Mouse (Mus musculus) embryonic facial prominence, embryonic 14.5 days (tissue): Measurements from ENCODE around the gene Tpmt. TPM values are rescaled to one million over a fixed set of nuclear protein-coding genes. Genes with fewer than 3 reads are reported as not detected.
A peak's percentile ranks its signal among the peaks of the same experiment; 100 is the strongest.

Experiments
- ATAC-seq: fragments of 200-750 bp; cut with Nextera tagmentation; 2 replicates; pipeline ENCODE4 v1.8.0; 2017; ENCODE audit warnings: low read depth, moderate number of reproducible peaks, moderate TSS enrichment
- DNase-seq: peaks from one replicate; pipeline ENCODE4 v3.0.0-alpha.2; 2015; ENCODE audit warnings: low spot score
- H3K27ac ChIP-seq: fragments of 300-500 bp; sonication (generic); replicated peaks from 2 replicates; pipeline ENCODE4 v1.5.1; 2014; ENCODE audit warnings: low read depth, mild to moderate bottlenecking, low read length, moderate library complexity
- H3K27me3 ChIP-seq: fragments of 300-500 bp; sonication (generic); replicated peaks from 2 replicates; pipeline ENCODE4 v1.6.1; 2014; ENCODE audit warnings: low read length; ENCODE audit not compliant: control insufficient read depth, insufficient read depth
- H3K36me3 ChIP-seq: fragments of 300-500 bp; sonication (generic); 2 replicates; pipeline ENCODE4 v1.6.1; 2014; ENCODE audit warnings: low read length, mixed read lengths; ENCODE audit not compliant: control insufficient read depth, insufficient read depth
- H3K4me1 ChIP-seq: fragments of 300-500 bp; sonication (generic); 2 replicates; pipeline ENCODE4 v1.6.1; 2014; ENCODE audit warnings: antibody characterized with exemption, low read length; ENCODE audit not compliant: control insufficient read depth, insufficient read depth
- H3K4me2 ChIP-seq: fragments of 300-500 bp; sonication (generic); 2 replicates; pipeline ENCODE4 v1.6.1; 2014; ENCODE audit warnings: low read depth, mild to moderate bottlenecking, low read length, moderate library complexity, mixed read lengths
- H3K4me3 ChIP-seq: fragments of 300-500 bp; sonication (generic); 2 replicates; pipeline ENCODE4 v1.5.1; 2014; ENCODE audit warnings: low read depth, mild to moderate bottlenecking, low read length
- H3K9ac ChIP-seq: fragments of 300-500 bp; sonication (generic); 2 replicates; pipeline ENCODE4 v1.6.1; 2014; ENCODE audit warnings: low read depth, mild to moderate bottlenecking, low read length, moderate library complexity, mixed read lengths
- H3K9me3 ChIP-seq: fragments of 300-500 bp; sonication (generic); 2 replicates; pipeline ENCODE4 v1.6.1; 2016; ENCODE audit warnings: low read length; ENCODE audit not compliant: control insufficient read depth
- WGBS: fragments of 180-500 bp; shearing (Covaris S2); extraction: QIAGEN DNeasy Blood & Tissue Kit; methylation state at CpG from one replicate; pipeline ENCODE4 v1.1.7; 2014; 5-methylcytosine and 5-hydroxymethylcytosine counted together
- polyA plus RNA-seq: library from polyadenylated mRNA; unstranded; fragments of >200 nt; fragmentation: Nextera tagmentation; extraction: Ambion mirVana; gene quantifications from 2 replicates; pipeline ENCODE4 v1.2.1, GENCODE M21; 2014

The Tpmt gene
- polyA plus RNA-seq, 1 experiment from 2014 or later, result 17.7 TPM

DNA sequence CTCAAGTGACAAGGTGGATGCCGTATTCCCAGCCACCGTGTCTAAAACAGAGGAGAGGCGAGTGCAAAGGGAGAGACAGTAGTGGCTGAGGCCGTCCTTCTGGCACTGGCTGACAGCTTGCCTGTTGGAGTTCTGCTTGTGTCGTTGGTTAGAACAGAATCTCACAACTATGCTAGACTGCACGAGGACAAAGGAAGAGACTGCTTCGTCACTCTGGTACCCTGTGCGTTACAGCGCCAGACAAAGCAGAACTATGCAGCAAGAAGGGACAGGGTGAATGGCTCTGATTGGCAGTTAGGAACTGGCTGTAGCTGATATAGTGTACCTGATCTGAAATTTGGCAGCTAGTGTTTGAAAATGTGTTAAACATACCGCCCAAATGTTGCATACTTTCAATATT lies 9.4 kb upstream of the Tpmt start:
- H3K36me3 ChIP-seq, result peaks cover 49% of the 10 kb centered on the region

DNA sequence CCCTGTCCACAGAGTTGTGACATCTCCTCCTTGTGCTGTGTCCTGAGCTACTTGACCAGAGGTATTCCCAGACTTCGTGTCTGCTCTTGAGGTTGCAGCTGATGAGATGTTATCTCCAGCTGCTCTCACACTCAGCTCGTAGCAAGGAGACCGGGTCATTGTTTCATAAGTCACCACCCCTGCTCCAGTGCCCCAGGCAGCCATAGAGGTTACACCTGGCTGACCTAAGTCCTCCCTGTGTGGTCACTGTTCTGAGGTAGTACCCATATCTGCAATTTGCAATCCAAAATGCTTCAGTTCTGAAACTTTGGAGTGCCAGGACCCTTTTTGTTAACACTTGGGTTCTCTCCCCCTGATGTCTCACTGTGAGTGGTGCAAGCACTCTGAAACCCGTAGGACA lies 5.5 kb upstream of the Tpmt start:
- Histone ChIP-seq H3K27me3 (no peaks in the 10 kb centered on the region), H3K9ac (no peak overlapping the region), H3K9me3 (no peaks in the 10 kb centered on the region), H3K4me3 (no peak overlapping the region), H3K27ac (no peak overlapping the region), H3K4me2 (no peak overlapping the region), H3K36me3 (peaks cover 36% of the 10 kb centered on the region), H3K4me1 (no peaks in the 10 kb centered on the region)
- DNase-seq, result no peak
- no peak for ATAC-seq
- WGBS, result 57% methylated on average over 4 of the region's 4 CpGs

More for the DNA sequence above, 9.4 kb upstream of the Tpmt start:
- H3K27ac ChIP-seq, result no peak overlapping the region
- H3K4me3 ChIP-seq, result no peak overlapping the region
- no peaks in the 10 kb centered on the region for H3K27me3 ChIP-seq
- 76% methylated on average over 10 of the region's 10 CpGs for WGBS
- no peak overlapping the region for H3K4me2 ChIP-seq
- no peak overlapping the region for H3K9ac ChIP-seq
- no peaks in the 10 kb centered on the region for H3K4me1 ChIP-seq
- no peak for DNase-seq
- ATAC-seq, result no peak; the same call in 1 of the 2 replicates
- no peaks in the 10 kb centered on the region for H3K9me3 ChIP-seq

DNA sequence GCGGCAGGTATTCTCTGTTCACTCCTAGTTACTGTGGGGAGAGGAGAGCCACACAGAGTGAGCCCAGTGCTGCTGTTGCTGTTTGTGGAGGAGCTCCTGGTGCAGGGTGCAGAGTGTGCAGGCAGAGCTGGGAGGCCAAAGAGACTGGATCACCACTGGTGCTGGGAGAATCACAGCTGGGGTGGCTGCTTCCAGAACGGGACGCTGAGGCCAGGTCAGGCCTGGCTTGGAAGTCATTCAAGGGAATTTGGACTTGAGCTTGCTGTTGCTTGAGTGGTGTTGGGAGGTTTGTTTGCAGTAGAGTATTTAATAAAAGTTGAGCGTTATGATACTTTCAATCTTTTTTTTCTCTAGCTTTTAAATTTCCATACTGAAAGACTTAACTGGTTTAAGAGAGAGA lies 3.5 kb upstream of the Tpmt start:
- Histone ChIP-seq H3K36me3 (peaks cover 26% of the 10 kb centered on the region), H3K4me3 (no peak overlapping the region), H3K9ac (no peak overlapping the region), H3K9me3 (no peaks in the 10 kb centered on the region), H3K27ac (no peak overlapping the region), H3K4me2 (no peak overlapping the region), H3K4me1 (peaks cover 9% of the 10 kb centered on the region; the same call in 1 of the 2 replicates), H3K27me3 (no peaks in the 10 kb centered on the region)
- DNase-seq, result no peak
- no peak for ATAC-seq
- 88% methylated on average over 4 of the region's 4 CpGs for WGBS

DNA sequence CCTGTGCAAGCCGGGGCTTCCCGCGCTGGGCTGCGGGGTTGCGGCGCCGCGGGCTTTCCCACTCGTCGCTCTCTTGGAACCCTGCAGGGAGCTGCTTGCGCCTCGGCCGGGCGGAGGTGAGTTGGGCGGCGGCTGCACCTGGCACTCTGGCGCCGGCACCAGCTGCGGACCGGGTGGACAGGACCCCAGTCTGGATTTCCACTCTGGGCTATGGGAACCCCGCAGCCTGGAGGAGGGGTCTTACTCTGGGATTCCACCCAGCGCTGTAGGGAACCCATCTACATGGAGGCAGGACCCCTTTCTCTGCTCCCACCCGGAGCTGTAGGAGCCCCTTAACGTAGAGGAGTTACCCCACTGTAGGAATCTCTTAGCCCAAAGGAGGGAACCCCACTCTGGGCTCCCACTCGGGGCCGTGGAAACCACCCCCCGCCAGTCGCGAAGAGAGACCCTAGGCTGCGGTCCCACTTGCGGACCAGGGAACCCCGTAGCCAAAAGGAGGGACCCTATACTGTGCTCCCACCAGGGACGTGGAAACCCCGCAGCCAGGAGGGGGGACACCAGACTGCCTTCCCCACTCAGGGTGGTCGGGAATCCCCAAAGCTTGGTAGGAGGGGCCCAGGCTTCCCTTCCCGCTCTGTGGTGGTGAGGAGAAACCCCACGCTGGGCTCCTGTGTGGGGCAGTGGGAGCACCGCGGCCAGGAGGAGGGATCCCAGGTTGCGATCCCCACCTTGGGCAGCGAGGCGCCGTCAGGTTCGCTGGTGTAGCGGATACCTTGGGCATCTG lies 512 bp downstream of the Tpmt start:
- Histone ChIP-seq H3K4me2 (peak overlapping the region; percentile 99), H3K4me1 (peaks cover 9% of the 10 kb centered on the region; the same call in 1 of the 2 replicates), H3K4me3 (peak overlapping the region; percentile 83), H3K9ac (peak overlapping the region; percentile 74), H3K27me3 (no peaks in the 10 kb centered on the region), H3K9me3 (no peaks in the 10 kb centered on the region), H3K27ac (peak overlapping the region; percentile 63; the same call in 1 of the 2 replicates), H3K36me3 (peaks cover 3% of the 10 kb centered on the region)
- DNase-seq (no peak), ATAC-seq (no peak; the same call in 1 of the 2 replicates)
- WGBS, result 0% methylated on average over 31 of the region's 45 CpGs

DNA sequence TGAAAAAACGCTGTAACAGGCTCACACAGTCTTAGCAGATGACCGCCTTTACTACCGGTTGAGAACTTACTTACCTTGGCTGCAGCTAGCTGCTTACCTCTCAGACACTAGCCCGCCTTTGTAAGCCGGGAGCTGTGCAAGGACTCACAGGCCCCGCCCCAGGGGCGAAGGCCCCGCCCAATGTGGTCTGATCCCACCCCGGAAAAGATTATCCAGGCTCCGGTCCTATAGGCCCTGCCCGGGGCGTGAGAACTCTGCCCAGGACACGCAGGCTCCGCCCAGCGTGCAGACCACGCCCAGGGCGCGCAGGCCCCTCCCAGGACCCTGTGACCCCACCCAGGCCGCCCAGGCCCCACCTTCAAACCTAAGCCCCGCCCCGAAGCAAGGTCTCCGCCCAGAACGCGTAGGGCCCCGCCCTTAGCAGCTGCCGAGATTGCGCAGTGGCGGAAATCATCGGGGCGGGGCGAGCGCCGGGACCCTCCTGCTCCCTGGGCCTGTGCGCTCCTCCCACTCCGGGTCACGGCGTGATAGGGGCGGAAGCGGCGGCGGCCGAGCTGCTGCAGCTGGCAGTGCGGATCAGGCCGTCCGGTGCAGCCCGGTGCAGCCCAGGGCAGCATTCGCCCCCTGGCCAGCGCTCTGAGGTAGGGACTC lies 1.4 kb downstream of the Tpmt start, which contains the start of gene Kdm1b:
Kdm1b (plus strand) TSS at position 470 of the 651 bp plus-strand sequence.
- H3K4me1 ChIP-seq, result peaks cover 9% of the 10 kb centered on the region; the same call in 1 of the 2 replicates
- H3K4me2 ChIP-seq, result peak within 1 kb of the TSS; percentile 99
- WGBS, result 2% methylated on average over 21 of the region's 48 CpGs
- H3K9me3 ChIP-seq, result no peaks in the 10 kb centered on the region
- peak; percentile 98 for DNase-seq
- peak; percentile 96 for ATAC-seq
- peak within 1 kb of the TSS; percentile 74 for H3K9ac ChIP-seq
- peak within 1 kb of the TSS; percentile 63; the same call in 1 of the 2 replicates for H3K27ac ChIP-seq
- no peaks in the 10 kb centered on the region for H3K36me3 ChIP-seq
- peak within 1 kb of the TSS; percentile 83 for H3K4me3 ChIP-seq
- no peaks in the 10 kb centered on the region for H3K27me3 ChIP-seq

DNA sequence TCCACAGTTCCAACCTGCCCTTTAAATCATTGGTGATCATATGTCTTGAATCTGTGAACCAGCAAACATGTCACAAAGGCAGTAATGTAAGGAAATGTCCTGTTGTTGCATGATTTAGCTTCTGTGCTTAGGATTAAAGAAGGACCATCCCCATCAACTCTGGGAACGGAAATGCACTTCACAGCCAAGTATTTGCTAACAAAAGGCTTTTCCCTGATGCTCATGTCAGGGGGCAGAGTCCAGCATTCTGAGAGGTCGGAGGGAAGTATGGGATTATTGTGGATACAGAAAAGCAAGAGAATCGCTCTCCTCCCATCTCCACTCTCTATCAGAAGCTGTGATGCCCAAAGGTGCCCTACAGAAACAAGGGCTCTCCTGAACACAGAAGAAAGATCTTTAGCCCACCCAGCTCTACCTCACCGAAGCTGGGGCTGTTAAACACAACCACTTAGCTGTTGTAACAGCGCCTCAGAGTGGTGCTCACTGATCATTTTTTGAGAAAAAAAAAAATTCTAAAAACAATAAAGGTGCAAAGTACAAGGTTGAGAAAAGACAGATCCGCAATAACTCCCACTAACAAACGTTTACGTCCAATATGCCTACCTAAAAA lies 2.4 kb downstream of the Tpmt start:
- Histone ChIP-seq H3K4me2 (peak overlapping the region; percentile 99), H3K36me3 (no peaks in the 10 kb centered on the region), H3K27ac (no peak overlapping the region), H3K9ac (no peak overlapping the region), H3K4me3 (peak overlapping the region; percentile 83; the same call in 1 of the 2 replicates), H3K27me3 (no peaks in the 10 kb centered on the region), H3K4me1 (peaks cover 9% of the 10 kb centered on the region; the same call in 1 of the 2 replicates), H3K9me3 (no peaks in the 10 kb centered on the region)
- 58% methylated on average over 8 of the region's 8 CpGs for whole genome bisulfite sequencing
- ATAC-seq, result no peak
- no peak for DNase-seq

DNA sequence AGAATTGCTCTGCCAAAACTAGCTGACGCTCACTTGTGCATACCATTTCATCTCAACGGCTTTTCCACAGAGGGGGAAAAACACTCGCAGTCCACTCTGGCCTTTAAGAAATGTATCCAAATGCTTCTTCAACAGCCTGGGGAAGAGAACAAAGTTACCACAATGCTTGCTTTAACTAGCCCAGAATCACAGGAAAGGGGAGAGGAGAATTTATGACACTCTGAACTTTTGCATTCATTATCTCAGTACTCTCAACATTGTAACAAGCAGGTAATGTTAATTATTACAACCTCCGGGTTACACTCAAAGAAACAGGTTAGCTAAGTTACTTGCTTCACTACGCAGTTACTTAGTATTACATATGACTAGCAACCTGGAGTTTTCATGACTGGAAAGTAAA lies 4.5 kb downstream of the Tpmt start:
- DNase-seq (no peak), ATAC-seq (no peak)
- 92% methylated on average over 5 of the region's 5 CpGs for WGBS
- Histone ChIP-seq H3K27ac (no peak overlapping the region), H3K9me3 (no peaks in the 10 kb centered on the region), H3K36me3 (no peaks in the 10 kb centered on the region), H3K27me3 (no peaks in the 10 kb centered on the region), H3K4me1 (peaks cover 9% of the 10 kb centered on the region; the same call in 1 of the 2 replicates), H3K4me2 (no peak overlapping the region), H3K9ac (no peak overlapping the region), H3K4me3 (no peak overlapping the region)

DNA sequence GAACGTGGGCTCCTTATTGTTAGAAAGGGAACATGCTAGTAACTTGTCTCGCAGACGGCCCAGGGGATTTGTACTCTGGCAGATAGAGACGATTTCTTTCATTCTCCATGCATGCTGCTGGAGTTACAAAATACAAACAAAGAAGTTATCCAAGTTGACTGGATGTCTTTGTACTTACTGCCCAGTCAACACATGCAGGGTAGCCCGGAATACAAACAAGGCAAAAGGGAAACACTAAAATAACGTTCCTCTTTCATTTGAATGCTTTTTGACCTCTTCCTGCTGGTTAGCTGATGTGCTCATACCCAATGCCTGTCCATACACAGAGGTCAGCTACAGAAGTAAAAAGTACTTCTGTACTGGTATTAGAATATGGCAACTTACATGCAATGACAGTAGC lies 6.6 kb downstream of the Tpmt start:
- H3K4me2 ChIP-seq, result no peak overlapping the region
- H3K36me3 ChIP-seq, result no peaks in the 10 kb centered on the region
- no peak for ATAC-seq
- no peaks in the 10 kb centered on the region for H3K4me1 ChIP-seq
- H3K9me3 ChIP-seq, result no peaks in the 10 kb centered on the region
- H3K27ac ChIP-seq, result no peak overlapping the region
- H3K9ac ChIP-seq, result no peak overlapping the region
- H3K27me3 ChIP-seq, result no peaks in the 10 kb centered on the region
- no peak for DNase-seq
- 84% methylated on average over 6 of the region's 6 CpGs for WGBS
- H3K4me3 ChIP-seq, result no peak overlapping the region
